Mouse (Mus musculus) lung, postnatal 14 days (tissue): Measurements from ENCODE around the gene Mb.
A peak's percentile ranks its signal among the peaks of the same experiment; 100 is the strongest.
"Not testable (repeated sequence)": the region's sequence is repeated elsewhere in the genome, so short reads cannot be mapped to it uniquely, and the experiment has no call there.

Experiments used
- DNase-seq: peaks from one replicate; pipeline ENCODE4 v3.0.0; 2021

Mb gene

GRCm38 (mm10) chr15:77062746-77063145 lies 12.3 kb upstream of the Mb start:
- no peak for DNase-seq

GRCm38 (mm10) chr15:77059416-77059815 lies 8.9 kb upstream of the Mb start:
- DNase-seq = not testable (repeated sequence)

GRCm38 (mm10) chr15:77058566-77058965 lies 8.1 kb upstream of the Mb start:
- DNase-seq = no peak

- no peak for DNase-seq
Observed at GRCm38 (mm10) chr15:77056791-77057051, 6.3 kb upstream of the Mb start.

GRCm38 (mm10) chr15:77056001-77056790 lies 5.7 kb upstream of the Mb start:
- no peak for DNase-seq

GRCm38 (mm10) chr15:77054611-77055175 lies 4.2 kb upstream of the Mb start:
- DNase-seq = no peak

GRCm38 (mm10) chr15:77053021-77053420 lies 2.6 kb upstream of the Mb start:
- no peak for DNase-seq

- DNase-seq = no peak
Observed at GRCm38 (mm10) chr15:77052176-77052575, 1.7 kb upstream of the Mb start.

- no peak for DNase-seq
Observed at GRCm38 (mm10) chr15:77045609-77046008, 4.9 kb downstream of the Mb start.

- no peak for DNase-seq
Observed at GRCm38 (mm10) chr15:77044597-77045320, 5.7 kb downstream of the Mb start, which contains the start of gene Apol6. Gene Apol6, plus strand, starts transcription at chr15:77044729.

GRCm38 (mm10) chr15:77040784-77041183 lies 9.7 kb downstream of the Mb start:
- no peak for DNase-seq

GRCm38 (mm10) chr15:77039211-77039700 lies 11.2 kb downstream of the Mb start:
- DNase-seq = no peak

- DNase-seq = peak; percentile 47
Observed at GRCm38 (mm10) chr15:77037278-77038161, 12.9 kb downstream of the Mb start.

- no peak for DNase-seq
Observed at GRCm38 (mm10) chr15:77036989-77037277, 13.5 kb downstream of the Mb start.

- peak; percentile 58 for DNase-seq
Observed at GRCm38 (mm10) chr15:77036320-77036988, 14.0 kb downstream of the Mb start.

- DNase-seq = no peak
Observed at GRCm38 (mm10) chr15:77035643-77036042, 14.8 kb downstream of the Mb start.

- DNase-seq = no peak
Observed at GRCm38 (mm10) chr15:77034526-77034925, 15.9 kb downstream of the Mb start.

- no peak for DNase-seq
Observed at GRCm38 (mm10) chr15:77031271-77031670, 19.2 kb downstream of the Mb start.

- DNase-seq = peak; percentile 62
Observed at GRCm38 (mm10) chr15:77029331-77029991, 21.0 kb downstream of the Mb start.

GRCm38 (mm10) chr15:77027675-77028074 lies 22.8 kb downstream of the Mb start:
- DNase-seq = no peak

GRCm38 (mm10) chr15:77027117-77027516 lies 23.4 kb downstream of the Mb start:
- DNase-seq = no peak
